Comparison of ENCODE assay signal across 8 mouse cellular contexts in genomic region chr15:101479007-101479665, GRCm38 (mm10). TPM values are rescaled to one million over a fixed set of nuclear protein-coding genes. Genes with fewer than 3 reads are reported as not detected.
DNase-seq lines count a peak whose midpoint lies in the region; ATAC-seq and TF ChIP-seq lines count a peak whose summit lies in the region.

No protein-coding gene starts in this region.

- no peaks in the 10 kb centered on the region for H3K36me3 ChIP-seq in ES-Bruce4 (ENCODE audit: control insufficient read depth, insufficient read depth, low read length, poor library complexity, severe bottlenecking)
- no peaks in the 10 kb centered on the region for H3K36me3 ChIP-seq in hindbrain, postnatal 0 days (ENCODE audit: insufficient read depth, low read length)

- TF ChIP-seq EP300 in ES-Bruce4 (IDR thresholded peaks at IDR 0.05; ENCODE audit: insufficient read depth, low read depth, low read length), result no peak

- no peaks in the 10 kb centered on the region for H3K4me1 ChIP-seq in ES-Bruce4 (ENCODE audit: control insufficient read depth, insufficient read depth, low read length)
- H3K4me1 ChIP-seq in hindbrain, postnatal 0 days (ENCODE audit: insufficient read depth, low read length), result peaks cover 6% of the 10 kb centered on the region

- no peak overlapping the region for H3K9ac ChIP-seq in ES-Bruce4 (ENCODE audit: low read depth, poor library complexity, severe bottlenecking)
- H3K9ac ChIP-seq in hindbrain, postnatal 0 days (replicated peaks; ENCODE audit: low read length), result peak overlapping the region; percentile 41; the same call in 1 of the 2 replicates

- peak overlapping the region; percentile 53 for H3K4me2 ChIP-seq in hindbrain, postnatal 0 days (ENCODE audit: low read depth, low read length)

- peak; percentile 58 for TF ChIP-seq CTCF in ES-Bruce4 (IDR thresholded peaks at IDR 0.05; ENCODE audit: low read depth, low read length)
- peak; percentile 67 for TF ChIP-seq CTCF in hindbrain, postnatal 0 days (IDR thresholded peaks at IDR 0.05; ENCODE audit: low read depth)
- TF ChIP-seq CTCF in left cerebral cortex, adult 2 months (IDR thresholded peaks at IDR 0.05), result peak; percentile 56

- no peak for TF ChIP-seq POLR2A in ES-Bruce4 (IDR thresholded peaks at IDR 0.05; ENCODE audit: insufficient read depth, low read length)

- H3K27ac ChIP-seq in ES-Bruce4 (ENCODE audit: insufficient read depth, low read length), result no peak overlapping the region
- H3K27ac ChIP-seq in hindbrain, postnatal 0 days, result no peak overlapping the region
- no peak overlapping the region for H3K27ac ChIP-seq in left cerebral cortex, adult 2 months

- intact Hi-C loops in left cerebral cortex, adult 2 months (cut with DNase I), result no loop called here

- peak; percentile 12 for DNase-seq in cerebellum, adult 8-10 months
- DNase-seq in hindbrain, postnatal 0 days (ENCODE audit: low spot score), result peak; percentile 55
- DNase-seq in left cerebral cortex, adult 2 months (ENCODE audit: extremely low spot score in 1 of 2, low spot score in 2 of 2), result peak; percentile 34 to 51
- DNase-seq in lung, postnatal 25 days (ENCODE audit: low spot score), result peak; percentile 45
- DNase-seq in right cerebral cortex, adult 2 months (ENCODE audit: low spot score in 2 of 2), result peak; percentile 47 to 53
- no peak for DNase-seq in adipocyte (ENCODE audit: low spot score)

- H3K27me3 ChIP-seq in ES-Bruce4 (ENCODE audit: control insufficient read depth, insufficient read depth, low read length, poor library complexity, severe bottlenecking), result no peaks in the 10 kb centered on the region
- no peaks in the 10 kb centered on the region; the same call in 1 of the 2 replicates for H3K27me3 ChIP-seq in hindbrain, postnatal 0 days (ENCODE audit: insufficient read depth, low read length)

- 8% methylated on average over 31 of the region's 31 CpGs for WGBS in hindbrain, postnatal 0 days

- ATAC-seq in frontal cortex, adult (ENCODE audit: low TSS enrichment), result peak; percentile 62
- peak; percentile 58; the same call in 1 of the 2 replicates for ATAC-seq in hindbrain, postnatal 0 days

- no peak overlapping the region for H3K4me3 ChIP-seq in ES-Bruce4 (ENCODE audit: low read depth, low read length)
- H3K4me3 ChIP-seq in hindbrain, postnatal 0 days (ENCODE audit: low read length), result peak overlapping the region; percentile 19
- peak overlapping the region; percentile 35 for H3K4me3 ChIP-seq in left cerebral cortex, adult 2 months

- H3K9me3 ChIP-seq in ES-Bruce4 (replicated peaks; ENCODE audit: control insufficient read depth, insufficient read depth, low read length, poor library complexity, severe bottlenecking), result no peaks in the 10 kb centered on the region
- no peaks in the 10 kb centered on the region for H3K9me3 ChIP-seq in hindbrain, postnatal 0 days (ENCODE audit: low read length)

RNA-seq across cellular contexts. Expression of gene Krt86, which starts 5.9 kb away (rescaled TPM):
- polyA plus RNA-seq in ES-Bruce4 (2011; ENCODE audit: insufficient read depth, insufficient read length, low read depth, missing spikeins), result not detected in 2 replicates
- 0.05 TPM in 1 of 2 replicates, not detected in the other for total RNA-seq in hindbrain, postnatal 0 days (2014; rRNA removed)
- polyA plus RNA-seq in hindbrain, postnatal 0 days (2015; fragmentation: Nextera tagmentation; extraction: Ambion mirVana), result 0.26 and 0.34 TPM in 2 replicates
- not detected for total RNA-seq in left cerebral cortex, adult 2 months (2021)

RNA-seq across cellular contexts. Expression of gene Krt83, which starts 12.2 kb away (rescaled TPM):
- polyA plus RNA-seq in ES-Bruce4 (2011; ENCODE audit: insufficient read depth, insufficient read length, low read depth, missing spikeins), result not detected in 2 replicates
- total RNA-seq in hindbrain, postnatal 0 days (2014; rRNA removed), result not detected in 2 replicates
- polyA plus RNA-seq in hindbrain, postnatal 0 days (2015; fragmentation: Nextera tagmentation; extraction: Ambion mirVana), result not detected in 2 replicates
- total RNA-seq in left cerebral cortex, adult 2 months (2021), result not detected

RNA-seq across cellular contexts. Expression of gene Krt81, which starts 15.6 kb away (rescaled TPM):
- not detected in 2 replicates for polyA plus RNA-seq in ES-Bruce4 (2011; ENCODE audit: insufficient read depth, insufficient read length, low read depth, missing spikeins)
- not detected in 2 replicates for total RNA-seq in hindbrain, postnatal 0 days (2014; rRNA removed)
- 0.09 TPM in 1 of 2 replicates, not detected in the other for polyA plus RNA-seq in hindbrain, postnatal 0 days (2015; fragmentation: Nextera tagmentation; extraction: Ambion mirVana)
- total RNA-seq in left cerebral cortex, adult 2 months (2021), result not detected

RNA-seq across cellular contexts. Expression of gene Krt88, which starts 31.6 kb away (rescaled TPM):
- polyA plus RNA-seq in ES-Bruce4 (2011; ENCODE audit: insufficient read depth, insufficient read length, low read depth, missing spikeins), result not detected in 2 replicates
- total RNA-seq in hindbrain, postnatal 0 days (2014; rRNA removed), result not detected in 2 replicates
- polyA plus RNA-seq in hindbrain, postnatal 0 days (2015; fragmentation: Nextera tagmentation; extraction: Ambion mirVana), result 0.16 TPM in 1 of 2 replicates, not detected in the other
- not detected for total RNA-seq in left cerebral cortex, adult 2 months (2021)

RNA-seq across cellular contexts. Expression of gene Gm49425, which starts 37.9 kb away (rescaled TPM):
- polyA plus RNA-seq in ES-Bruce4 (2011; ENCODE audit: insufficient read depth, insufficient read length, low read depth, missing spikeins), result not detected in 2 replicates
- total RNA-seq in hindbrain, postnatal 0 days (2014; rRNA removed), result not detected in 2 replicates
- not detected in 2 replicates for polyA plus RNA-seq in hindbrain, postnatal 0 days (2015; fragmentation: Nextera tagmentation; extraction: Ambion mirVana)
- not detected for total RNA-seq in left cerebral cortex, adult 2 months (2021)
